Mouse (Mus musculus) ES-E14 (cell line): ENCODE results near the gene Ripply3.

Experiments
- HCFC1 ChIP-seq: IDR thresholded peaks from 2 replicates; pipeline ENCODE4 v1.6.1; 2012; ENCODE audit warnings: low read length, inconsistent platforms, borderline replicate concordance; ENCODE audit not compliant: insufficient read depth
- MAFK ChIP-seq: IDR thresholded peaks from 2 replicates; pipeline ENCODE4 v1.6.1; 2014; ENCODE audit warnings: mild to moderate bottlenecking, low read depth, low read length, inconsistent platforms; ENCODE audit not compliant: insufficient read depth
- ZC3H11A ChIP-seq: IDR thresholded peaks from 2 replicates; pipeline ENCODE4 v1.6.1; 2012; ENCODE audit warnings: low read depth, mild to moderate bottlenecking, inconsistent platforms, low read length, borderline replicate concordance

- TF ChIP-seq ZC3H11A, result no peak
- TF ChIP-seq HCFC1, result no peak
- TF ChIP-seq MAFK, result no peak
Measured at GRCm38 (mm10) chr16:94312663-94313228, 15.5 kb upstream of the Ripply3 start.
